Mouse (Mus musculus) lung, postnatal 4 days (tissue): ENCODE measurements around the gene Ppp1r26.

Source experiments
- DNase-seq, 2 experiments: peaks; one replicate each; pipeline ENCODE4 v3.0.0; 2021

The Ppp1r26 gene

GRCm38 (mm10) chr2:28498431-28498830, 51.8 kb downstream of the Ppp1r26 start:
- no peak for DNase-seq

GRCm38 (mm10) chr2:28502987-28503386, 56.4 kb downstream of the Ppp1r26 start:
- peak in 1 of 2 experiments; percentile 3 for DNase-seq

- peak in 1 of 2 experiments; percentile 15 for DNase-seq
These were observed 58.1 kb downstream of the Ppp1r26 start for GRCm38 (mm10) chr2:28504676-28505075.
